Mouse (Mus musculus): Measurements from ENCODE around the gene Tnfrsf8. TPM values are rescaled to one million over a fixed set of nuclear protein-coding genes. Genes with fewer than 3 reads are reported as not detected.

The Tnfrsf8 gene
- polyA plus RNA-seq, 1 experiment from 2014 or later = 0.03 TPM

GRCm38 (mm10) chr4:145270136-145270535 lies 44.8 kb downstream of the Tnfrsf8 start:
- no peaks in the 10 kb centered on the region for H3K27me3 ChIP-seq
- DNase-seq (ENCODE audit: low read depth, low spot score) (no peak), ATAC-seq (no peak)
- ChIA-PET POLR2A (interaction anchor here (1.0 kb wide), 1 partner anchor 56 kb away, joined by 3 read pairs; no protein-coding TSS in a partner anchor), CTCF (interaction anchor here (0.9 to 3.5 kb wide), 3 partner anchors 11 to 56 kb away, joined by 3 to 11 read pairs (median 3); no protein-coding TSS in a partner anchor)
- TF ChIP-seq CTCF (IDR thresholded peaks at IDR 0.05) = no peak
- in situ Hi-C loops (cut with MboI; ENCODE audit: low pct_unique_long_range_greater_than_20kb) = loop anchor here (25.0 kb wide), 1 partner anchor 1983 kb away; the partner anchor contains the start of gene Pdpn

- DNase-seq (ENCODE audit: low read depth, low spot score) (no peak), ATAC-seq (peak; percentile 37)
- in situ Hi-C loops (cut with MboI; ENCODE audit: low pct_unique_long_range_greater_than_20kb) = loop anchor here (25.0 kb wide), 1 partner anchor 1980 kb away; the partner anchor contains the start of gene Pdpn
- no peak for TF ChIP-seq CTCF (IDR thresholded peaks at IDR 0.05)
- CTCF ChIA-PET = interaction anchor here (1.0 to 1.8 kb wide), 4 partner anchors 10 to 53 kb away, joined by 3 to 6 read pairs (median 4); no protein-coding TSS in a partner anchor
- POLR2A ChIA-PET = no interaction called here
- no peaks in the 10 kb centered on the region for H3K27me3 ChIP-seq
Observed at GRCm38 (mm10) chr4:145267631-145268110, 47.3 kb downstream of the Tnfrsf8 start.

GRCm38 (mm10) chr4:145266505-145266904 lies 48.5 kb downstream of the Tnfrsf8 start:
- DNase-seq (ENCODE audit: low read depth, low spot score) = no peak
- ChIA-PET CTCF (interaction anchor here (1.0 to 1.6 kb wide), 3 partner anchors 8 to 52 kb away, joined by 3 to 4 read pairs (median 3); no protein-coding TSS in a partner anchor), POLR2A (no interaction called here)
- no peak for ATAC-seq
- no peak for TF ChIP-seq CTCF (IDR thresholded peaks at IDR 0.05)
- H3K27me3 ChIP-seq = no peaks in the 10 kb centered on the region
- in situ Hi-C loops (cut with MboI; ENCODE audit: low pct_unique_long_range_greater_than_20kb) = loop anchor here (25.0 kb wide), 1 partner anchor 1979 kb away; the partner anchor contains the start of gene Pdpn

DNA sequence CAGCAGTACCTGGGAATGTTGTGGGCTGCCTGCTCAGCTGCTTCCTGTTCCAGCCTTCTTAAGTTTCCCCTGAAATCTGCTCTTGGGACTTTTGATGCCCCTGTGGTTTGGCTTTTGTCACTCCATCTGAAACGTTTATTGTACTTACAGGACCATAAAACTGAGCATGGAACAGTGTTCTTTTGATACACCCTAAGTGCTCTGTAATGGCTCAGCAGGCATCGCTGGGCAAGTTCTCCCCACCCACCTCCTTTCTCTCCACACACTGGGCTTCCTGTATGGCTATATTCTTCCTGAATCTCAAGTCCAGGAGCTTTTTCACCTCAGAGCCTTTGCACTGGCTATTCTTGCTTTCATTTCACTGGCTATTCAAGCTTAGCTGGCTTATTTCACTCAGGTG lies 50.2 kb downstream of the Tnfrsf8 start:
- POLR2A ChIA-PET = no interaction called here
- ATAC-seq = no peak
- in situ Hi-C loops (cut with MboI; ENCODE audit: low pct_unique_long_range_greater_than_20kb) = loop anchor here (25.0 kb wide), 1 partner anchor 1977 kb away; the partner anchor contains the start of gene Pdpn
- no peaks in the 10 kb centered on the region for H3K27me3 ChIP-seq
- no peak for DNase-seq (ENCODE audit: low read depth, low spot score)
- CTCF ChIA-PET = interaction anchor here (1.4 to 1.7 kb wide), 2 partner anchors 10 to 31 kb away, joined by 3 read pairs; no protein-coding TSS in a partner anchor
- TF ChIP-seq CTCF (IDR thresholded peaks at IDR 0.05) = no peak

- CTCF ChIA-PET = interaction anchor here (1.7 to 2.7 kb wide), 2 partner anchors 9 to 44 kb away, joined by 3 to 8 read pairs; no protein-coding TSS in a partner anchor
- in situ Hi-C loops (cut with MboI; ENCODE audit: low pct_unique_long_range_greater_than_20kb) = loop anchor here (25.0 kb wide), 1 partner anchor 1976 kb away; the partner anchor contains the start of gene Pdpn
- POLR2A ChIA-PET = no interaction called here
- no peaks in the 10 kb centered on the region for H3K27me3 ChIP-seq
- no peak for ATAC-seq
- no peak for DNase-seq (ENCODE audit: low read depth, low spot score)
- no peak for TF ChIP-seq CTCF (IDR thresholded peaks at IDR 0.05)
Observed at GRCm38 (mm10) chr4:145263583-145263982, 51.4 kb downstream of the Tnfrsf8 start.

GRCm38 (mm10) chr4:145260802-145261201 lies 54.2 kb downstream of the Tnfrsf8 start:
- H3K27me3 ChIP-seq = no peaks in the 10 kb centered on the region
- no peak for ATAC-seq
- in situ Hi-C loops (cut with MboI; ENCODE audit: low pct_unique_long_range_greater_than_20kb) = loop anchor here (25.0 kb wide), 1 partner anchor 1974 kb away; the partner anchor contains the start of gene Pdpn
- no peak for TF ChIP-seq CTCF (IDR thresholded peaks at IDR 0.05)
- no peak for DNase-seq (ENCODE audit: low read depth, low spot score)
- CTCF ChIA-PET = interaction anchor here (2.7 kb wide), 1 partner anchor 41 kb away, joined by 8 read pairs; no protein-coding TSS in a partner anchor
- POLR2A ChIA-PET = interaction anchor here (0.6 kb wide), 1 partner anchor 11 kb away, joined by 4 read pairs; no protein-coding TSS in a partner anchor

- DNase-seq (ENCODE audit: low read depth, low spot score) (no peak), ATAC-seq (peak; percentile 75)
- no peak for TF ChIP-seq CTCF (IDR thresholded peaks at IDR 0.05)
- POLR2A ChIA-PET = no interaction called here
- in situ Hi-C loops (cut with MboI; ENCODE audit: low pct_unique_long_range_greater_than_20kb) = loop anchor here (25.0 kb wide), 1 partner anchor 1971 kb away; the partner anchor contains the start of gene Pdpn
- CTCF ChIA-PET = interaction anchor here (1.1 kb wide), 1 partner anchor 9 kb away, joined by 3 read pairs; no protein-coding TSS in a partner anchor
- no peaks in the 10 kb centered on the region for H3K27me3 ChIP-seq
Observed at GRCm38 (mm10) chr4:145257751-145258434, 57.1 kb downstream of the Tnfrsf8 start.

- H3K27me3 ChIP-seq = no peaks in the 10 kb centered on the region
- no peak for TF ChIP-seq CTCF (IDR thresholded peaks at IDR 0.05)
- ChIA-PET CTCF (interaction anchor here (1.3 kb wide), 2 partner anchors 8 to 14 kb away, joined by 3 read pairs; no protein-coding TSS in a partner anchor), POLR2A (no interaction called here)
- ATAC-seq (no peak), DNase-seq (ENCODE audit: low read depth, low spot score) (no peak)
- in situ Hi-C loops (cut with MboI; ENCODE audit: low pct_unique_long_range_greater_than_20kb) = loop anchor here (25.0 kb wide), 1 partner anchor 1969 kb away; the partner anchor contains the start of gene Pdpn
Observed at GRCm38 (mm10) chr4:145256144-145256543, 58.8 kb downstream of the Tnfrsf8 start.

DNA sequence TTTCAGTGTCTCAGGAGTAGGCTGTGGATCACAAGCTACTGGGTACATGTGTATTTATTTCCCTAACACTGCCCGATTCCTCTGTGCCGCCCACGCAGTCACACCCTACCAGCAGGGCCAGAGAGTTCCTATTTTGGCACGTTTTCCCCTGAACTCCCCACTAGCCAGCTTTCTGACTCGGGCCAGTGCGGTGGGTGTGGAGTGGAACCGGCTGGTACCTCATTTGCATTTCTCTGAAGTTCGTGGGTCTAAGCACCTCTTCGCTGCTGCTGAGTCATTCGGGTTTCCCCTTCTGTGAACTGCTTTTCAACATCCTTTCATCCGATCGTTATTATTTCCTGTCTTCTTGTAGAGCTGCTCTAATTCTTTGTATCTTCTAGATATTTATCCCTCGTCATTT lies 60.5 kb downstream of the Tnfrsf8 start:
- no peak for TF ChIP-seq CTCF (IDR thresholded peaks at IDR 0.05)
- ATAC-seq = peak; percentile 88
- no peaks in the 10 kb centered on the region for H3K27me3 ChIP-seq
- in situ Hi-C loops (cut with MboI; ENCODE audit: low pct_unique_long_range_greater_than_20kb) = loop anchor here (25.0 kb wide), 1 partner anchor 1967 kb away; the partner anchor contains the start of gene Pdpn
- CTCF ChIA-PET = interaction anchor here (1.1 to 1.3 kb wide), 2 partner anchors 9 to 34 kb away, joined by 3 read pairs; no protein-coding TSS in a partner anchor
- POLR2A ChIA-PET = no interaction called here
- no peak for DNase-seq (ENCODE audit: low read depth, low spot score)

DNA sequence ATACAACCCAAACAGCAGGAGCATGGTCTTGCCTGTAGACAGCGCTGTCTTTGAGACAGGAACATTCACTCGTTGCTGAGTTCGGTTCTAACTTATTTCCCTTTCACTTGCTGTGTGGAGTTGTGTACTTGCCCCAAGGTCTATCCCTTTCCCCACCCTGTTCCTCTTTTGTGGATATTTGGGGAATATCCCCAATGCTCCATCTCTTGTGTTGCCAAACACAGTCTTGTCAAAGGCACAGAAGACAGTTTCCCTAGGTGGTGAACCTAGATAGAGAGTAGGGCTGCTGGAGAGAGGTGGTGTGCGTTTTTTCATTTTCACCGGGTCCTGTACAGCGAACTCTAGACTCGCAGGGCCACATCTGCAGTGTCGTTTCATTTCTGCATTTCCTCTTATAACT lies 62.4 kb downstream of the Tnfrsf8 start:
- ATAC-seq = no peak
- H3K27me3 ChIP-seq = no peaks in the 10 kb centered on the region
- in situ Hi-C loops (cut with MboI; ENCODE audit: low pct_unique_long_range_greater_than_20kb) = loop anchor here (25.0 kb wide), 1 partner anchor 1965 kb away; the partner anchor contains the start of gene Pdpn
- DNase-seq (ENCODE audit: low read depth, low spot score) = no peak
- CTCF ChIA-PET = no interaction called here
- TF ChIP-seq CTCF (IDR thresholded peaks at IDR 0.05) = no peak
- POLR2A ChIA-PET = no interaction called here
